Mouse (Mus musculus) thymus, postnatal 0 days (tissue): ENCODE results near the gene Camkv. TPM values are rescaled to one million over a fixed set of nuclear protein-coding genes. Genes with fewer than 3 reads are reported as not detected.
A peak's percentile ranks its signal among the peaks of the same experiment; 100 is the strongest.

ENCODE experiments used
- DNase-seq: peaks from one replicate; pipeline ENCODE4 v3.0.0-alpha.2; 2015; ENCODE audit warnings: low spot score
- polyA plus RNA-seq: library from polyadenylated mRNA; unstranded; fragments of >200 nt; fragmentation: Nextera tagmentation; extraction: Ambion mirVana; gene quantifications from 2 replicates; pipeline ENCODE4 v1.2.1, GENCODE M21; 2015

Gene Camkv
- polyA plus RNA-seq, 1 experiment from 2014 or later = 12.9 TPM

GRCm38 (mm10) chr9:107923021-107923420 is 12.5 kb upstream of the Camkv start:
- DNase-seq = peak; percentile 58

DNA sequence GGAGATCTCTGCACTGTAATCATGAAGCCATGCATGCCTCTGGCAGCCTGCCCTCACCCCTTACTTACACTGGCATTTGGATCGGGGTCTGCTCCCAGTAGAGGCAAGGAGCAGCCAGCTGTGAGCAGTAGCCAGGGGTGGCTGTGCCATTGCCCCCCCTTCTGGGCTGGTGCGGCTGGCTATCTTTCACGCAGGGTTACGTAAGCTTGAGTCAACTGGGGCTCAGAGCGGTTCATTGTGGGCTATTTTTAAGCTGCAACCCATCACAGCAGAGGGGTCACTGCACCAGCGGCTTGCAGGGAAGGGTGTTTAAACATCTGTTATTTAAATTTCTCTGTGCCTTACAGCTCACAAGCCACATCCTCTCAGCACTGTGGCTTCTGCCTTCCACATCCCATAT is 11.5 kb upstream of the Camkv start:
- DNase-seq = peak; percentile 19

- no peak for DNase-seq
These were observed 10.2 kb upstream of the Camkv start for GRCm38 (mm10) chr9:107925251-107925650.

DNA sequence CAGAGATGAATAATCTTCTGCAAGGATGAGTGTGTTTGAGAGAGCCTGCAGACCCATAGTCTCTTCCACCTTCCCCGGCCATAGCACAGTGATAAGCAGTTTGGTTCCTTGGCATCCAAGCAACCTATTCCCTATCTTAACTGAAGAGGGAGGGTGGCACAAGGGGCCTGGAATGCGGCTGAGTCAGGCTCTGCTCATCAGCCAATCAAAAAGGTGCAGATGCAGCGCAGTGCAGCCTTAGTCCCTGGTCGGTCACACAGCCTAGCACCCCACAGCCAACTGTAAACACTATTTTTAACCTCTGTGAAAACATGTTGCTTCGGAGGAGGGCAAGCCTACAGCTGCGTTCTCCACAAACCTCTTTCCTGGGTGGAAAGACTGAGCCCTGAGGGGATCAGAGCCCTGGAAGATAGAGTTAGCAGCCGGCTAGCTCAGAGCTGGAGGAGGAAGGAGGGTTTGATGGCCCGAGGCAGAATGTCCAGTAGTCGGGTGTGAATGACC is 8.5 kb upstream of the Camkv start:
- DNase-seq = no peak

GRCm38 (mm10) chr9:107927749-107928148 is 7.7 kb upstream of the Camkv start:
- no peak for DNase-seq

DNA sequence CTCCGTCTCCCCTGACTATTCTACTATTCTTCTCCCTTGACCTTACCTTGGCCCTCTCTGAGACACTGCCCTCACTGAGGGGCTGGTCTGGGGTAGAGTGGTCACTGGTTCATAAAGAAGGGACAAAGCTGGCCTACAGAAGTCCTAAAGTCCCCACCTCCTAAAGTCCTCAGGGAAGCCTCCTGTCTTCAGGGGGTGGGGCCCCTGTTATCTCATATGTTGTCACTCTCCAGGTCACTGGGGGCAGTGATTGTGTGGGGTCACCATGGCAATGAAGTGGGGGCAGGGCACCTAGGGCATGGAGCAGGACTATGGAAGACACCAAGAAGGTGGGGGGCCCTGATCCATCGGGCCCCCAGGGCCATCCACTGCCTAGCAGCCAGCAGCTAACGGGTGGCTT is 7.3 kb upstream of the Camkv start, which contains the start of gene Actl11:
TSS of gene Actl11 (plus strand) at position 301 of the 400 bp plus-strand sequence.
- DNase-seq = no peak

DNA sequence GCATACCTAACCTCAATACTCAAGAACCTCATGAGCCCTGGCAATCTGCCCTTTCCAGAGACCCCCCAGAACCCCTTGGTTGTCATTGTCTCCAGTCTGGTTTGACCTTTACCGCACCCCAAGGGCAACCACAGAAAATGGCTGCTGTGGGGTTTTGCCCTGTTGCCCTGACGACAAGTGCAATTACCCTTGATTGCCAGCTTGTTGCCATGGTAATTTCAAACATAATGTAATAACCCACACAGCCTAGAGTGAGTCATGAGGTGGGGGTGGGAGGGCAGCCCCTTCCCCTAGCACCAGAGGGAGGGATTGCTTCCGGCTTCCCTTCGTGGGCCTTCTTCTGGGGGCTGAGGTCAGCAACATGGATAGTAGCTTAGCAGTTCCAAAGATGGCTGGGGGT is 3.3 kb upstream of the Camkv start:
- no peak for DNase-seq

GRCm38 (mm10) chr9:107934146-107934545 is 1.3 kb upstream of the Camkv start:
- no peak for DNase-seq

- DNase-seq = peak; percentile 84
These were observed 328 bp downstream of the Camkv start for GRCm38 (mm10) chr9:107935790-107936214.

GRCm38 (mm10) chr9:107936215-107936822 is 845 bp downstream of the Camkv start:
- peak; percentile 27 for DNase-seq

DNA sequence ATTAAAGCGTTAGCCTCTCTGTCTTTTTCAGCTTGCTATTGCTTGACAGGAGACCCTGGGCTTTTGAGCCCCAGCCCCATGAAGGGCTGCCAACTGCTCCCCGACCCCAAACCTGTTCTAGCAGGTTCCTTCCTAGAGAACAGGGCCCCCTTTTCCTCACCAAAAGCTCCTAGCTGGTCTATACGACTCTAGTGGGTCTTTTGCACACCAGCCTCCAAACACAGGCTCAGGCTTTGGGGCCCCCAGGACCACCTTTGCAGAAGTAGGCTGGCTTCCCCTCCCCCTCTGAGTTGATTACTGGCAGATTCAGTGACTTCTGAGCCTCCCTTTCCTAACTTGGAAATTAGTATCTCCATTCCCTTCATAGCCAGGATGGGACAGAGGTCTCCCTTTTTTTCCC is 1.4 kb downstream of the Camkv start:
- DNase-seq = no peak

DNA sequence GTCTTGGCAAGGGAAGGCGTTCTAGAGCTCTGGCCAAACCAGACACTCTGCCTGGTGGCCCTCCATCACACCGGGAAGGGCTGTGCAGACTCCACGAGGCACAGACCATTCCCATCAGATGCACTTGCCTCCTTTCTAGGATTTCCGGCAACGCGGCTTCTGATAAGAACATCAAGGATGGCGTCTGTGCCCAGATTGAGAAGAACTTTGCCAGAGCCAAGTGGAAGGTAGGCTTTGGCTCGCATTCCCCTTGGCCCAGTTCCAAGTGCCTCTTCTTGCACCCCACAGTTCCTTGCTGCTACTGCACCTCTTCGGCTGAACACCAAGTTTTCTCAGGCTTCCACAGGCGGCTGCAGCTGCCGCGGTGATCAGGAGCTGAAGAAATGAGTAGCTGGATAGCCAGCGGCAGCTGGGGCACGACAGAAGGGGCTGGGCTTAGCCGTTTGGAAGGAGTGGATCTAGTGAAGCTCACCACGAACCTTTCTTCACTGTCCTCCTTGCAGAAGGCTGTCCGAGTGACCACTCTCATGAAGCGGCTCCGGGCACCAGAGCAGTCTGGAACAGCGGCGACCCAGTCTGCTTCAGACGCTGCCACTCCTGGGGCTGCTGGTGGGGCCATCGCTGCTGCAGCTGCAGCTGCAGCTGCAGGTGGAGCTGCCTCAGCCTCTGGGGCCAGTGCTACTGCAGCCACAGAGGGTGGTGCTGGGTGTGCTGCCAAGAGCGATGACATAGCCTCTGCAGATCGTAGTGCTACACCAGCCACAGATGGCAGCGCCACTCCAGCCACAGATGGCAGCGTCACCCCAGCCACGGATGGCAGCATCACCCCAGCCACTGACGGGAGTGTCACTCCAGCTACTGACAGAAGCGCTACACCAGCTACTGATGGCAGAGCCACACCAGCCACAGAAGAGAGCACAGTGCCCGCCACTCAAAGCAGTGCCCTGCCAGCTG is 12.0 kb downstream of the Camkv start:
- DNase-seq = no peak

- no peak for DNase-seq
These were observed 13.9 kb downstream of the Camkv start for GRCm38 (mm10) chr9:107949184-107949921.

DNA sequence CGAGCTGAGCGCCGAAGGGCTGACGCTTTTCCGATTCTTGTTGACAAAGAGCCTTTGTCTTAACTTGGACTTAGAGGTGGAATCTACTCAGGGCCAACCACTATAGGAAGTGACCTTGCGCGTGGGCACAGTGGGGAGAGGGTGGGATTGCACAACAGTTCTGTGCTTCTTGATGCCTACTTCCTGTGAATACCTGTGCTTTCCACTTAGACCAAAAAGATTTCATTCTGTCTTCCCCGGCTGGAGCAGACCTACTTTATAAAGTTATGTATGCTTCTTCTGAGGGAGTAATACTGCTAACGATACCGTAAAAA is 14.4 kb downstream of the Camkv start, which contains the start of gene Traip:
TSS of gene Traip (plus strand) at position 215 of the 314 bp plus-strand sequence.
- no peak for DNase-seq

DNA sequence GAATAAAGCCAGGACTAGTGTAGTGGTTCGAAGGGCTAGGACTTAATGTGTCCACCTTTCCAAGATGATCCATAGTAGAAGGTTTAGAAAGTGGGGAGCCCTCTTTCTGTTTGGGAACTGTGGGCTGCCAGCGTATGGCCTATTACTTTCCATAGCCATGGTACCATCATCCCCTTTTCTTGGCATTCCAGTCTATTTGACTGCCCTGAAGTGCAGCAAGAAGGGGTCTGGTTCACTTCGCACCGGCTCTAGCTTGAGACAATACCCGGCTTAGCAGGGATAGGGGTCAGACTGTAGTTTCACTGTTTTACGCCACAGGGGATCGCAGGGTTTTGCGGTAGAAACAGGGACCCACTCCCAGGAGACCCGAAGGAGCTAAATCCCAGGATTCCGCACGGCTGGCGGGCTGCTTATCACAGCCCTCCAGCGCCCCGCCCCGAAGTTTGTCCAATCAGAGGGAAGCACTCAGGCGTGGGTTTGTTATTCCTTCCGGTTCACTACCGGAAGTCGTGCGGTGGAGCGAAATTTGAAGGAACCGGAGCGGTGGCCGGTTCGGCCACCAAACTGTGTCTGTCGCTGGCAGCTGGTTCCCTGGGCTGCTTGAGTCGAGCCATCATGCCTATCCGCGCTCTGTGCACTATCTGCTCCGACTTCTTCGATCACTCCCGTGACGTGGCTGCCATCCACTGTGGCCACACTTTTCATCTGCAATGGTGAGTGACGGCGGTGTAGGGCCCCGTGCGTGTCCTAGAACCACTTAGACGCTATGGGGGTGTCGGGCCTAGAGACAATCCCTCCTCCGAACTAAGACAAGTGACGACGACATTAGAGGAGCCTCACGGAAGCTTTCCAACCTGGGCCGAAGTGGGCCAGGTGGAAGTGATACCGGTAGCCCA is 15.2 kb downstream of the Camkv start:
- peak; percentile 88 for DNase-seq

DNA sequence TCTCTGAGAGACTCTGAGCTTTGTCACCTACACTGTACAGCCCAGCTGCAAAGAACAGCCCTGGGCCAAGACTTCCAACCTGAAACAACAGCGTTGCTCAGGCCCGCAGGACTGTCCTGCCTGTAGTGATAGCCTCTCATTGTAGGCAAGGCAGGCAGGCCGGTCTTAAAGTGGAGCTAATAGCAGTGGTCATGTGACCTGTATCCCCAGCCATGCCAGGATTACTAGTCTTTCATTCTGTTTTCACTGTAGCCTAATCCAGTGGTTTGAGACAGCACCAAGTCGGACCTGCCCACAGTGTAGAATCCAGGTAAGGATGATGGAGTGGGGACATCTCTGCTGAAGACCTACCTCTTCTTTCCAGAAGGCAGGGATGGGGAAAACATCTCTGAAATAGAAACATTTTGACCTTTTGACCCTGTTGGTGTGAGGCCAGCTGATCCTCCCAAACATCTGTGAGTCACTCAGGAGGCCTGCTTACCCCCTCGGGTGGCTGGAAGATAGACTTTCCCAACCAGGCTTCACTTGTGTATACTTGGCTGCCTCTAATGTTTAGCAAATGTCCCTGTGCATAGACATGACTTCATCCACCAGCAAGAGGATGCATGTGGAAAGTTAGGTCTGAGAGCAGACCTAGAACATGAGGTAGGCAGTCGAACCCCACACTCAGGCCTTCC is 20.3 kb downstream of the Camkv start:
- DNase-seq = no peak

- DNase-seq = no peak
These were observed 21.7 kb downstream of the Camkv start for GRCm38 (mm10) chr9:107957141-107957540.

DNA sequence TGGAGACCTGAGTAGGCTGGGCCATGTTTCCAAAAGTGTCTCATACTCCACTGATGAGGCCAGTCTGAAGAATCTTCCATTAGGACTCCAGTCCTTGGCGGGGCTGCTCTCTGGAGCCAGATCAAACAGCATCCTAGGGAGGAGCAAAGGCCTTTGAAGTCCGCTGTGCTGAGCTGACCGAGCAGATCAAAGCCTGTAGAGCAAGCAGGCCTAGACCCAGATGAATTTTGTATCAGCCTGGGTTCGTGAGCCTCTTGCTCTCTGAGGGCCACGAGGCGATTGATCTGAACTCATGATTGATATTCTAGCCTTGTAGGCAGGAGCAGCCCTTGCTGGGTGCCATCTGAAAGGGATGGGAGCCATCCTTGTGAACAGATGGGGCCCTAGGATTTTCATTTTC is 24.4 kb downstream of the Camkv start:
- no peak for DNase-seq

GRCm38 (mm10) chr9:107960928-107961327 is 25.5 kb downstream of the Camkv start:
- peak; percentile 46 for DNase-seq

GRCm38 (mm10) chr9:107961351-107961762 is 25.9 kb downstream of the Camkv start:
- DNase-seq = no peak
